Mouse (Mus musculus): Measurements from ENCODE around the gene Sgce.

DNA sequence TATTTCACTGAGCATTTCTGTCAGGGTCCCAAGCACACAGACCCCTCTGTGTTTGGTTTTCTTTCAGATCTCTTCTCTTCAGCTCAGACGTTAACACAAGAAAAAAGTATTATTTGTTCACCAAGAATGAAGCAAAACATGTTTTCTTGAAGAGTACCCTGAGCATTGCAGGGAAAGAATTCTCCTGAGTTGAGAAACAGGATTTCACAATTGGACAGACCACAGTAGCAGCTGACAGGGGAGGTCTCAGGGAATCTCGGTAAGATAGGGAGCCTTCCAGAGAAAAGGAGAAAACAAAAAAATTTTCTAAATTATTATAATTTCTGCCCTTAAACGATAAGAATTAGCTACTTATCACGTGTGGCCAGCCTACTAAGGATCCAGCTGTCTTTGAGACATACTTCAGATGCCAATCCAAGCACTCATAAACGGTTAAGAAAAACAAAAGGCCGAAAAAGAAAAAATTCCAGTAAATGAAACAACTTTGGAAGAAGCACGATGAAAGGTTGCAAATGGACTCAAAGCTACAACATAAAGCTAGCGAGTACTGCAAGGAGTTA, 52.3 kb downstream of the Sgce start:
- TF ChIP-seq USF1 (IDR thresholded peaks at IDR 0.05; ENCODE audit: low read depth): peak; percentile 4
- TF ChIP-seq TCF3 (IDR thresholded peaks at IDR 0.05; ENCODE audit: insufficient read length, low read depth): no peak
